25 mouse cellular contexts compared by ENCODE assay signal in genomic region chr1:76933460-76933859, GRCm38 (mm10).
"Had no signal": no experiment of that assay in that cellular context is flagged by ENCODE, and none has a peak within 500 bp of the region (broad histone marks: within the 10 kb centered on the region; RNA-seq: fewer than 3 reads in every experiment).

No protein-coding gene starts in this region.

- H3K36me3 ChIP-seq: heart, embryonic 13.5 days; heart, embryonic 15.5 days; hindbrain, embryonic 13.5 days; hindbrain, embryonic 15.5 days; kidney, embryonic 15.5 days; limb, embryonic 13.5 days; limb, embryonic 15.5 days had no signal

- DNase-seq: gastrocnemius, postnatal 14 days; gastrocnemius, postnatal 36 days; heart, adult 11 months; heart, adult 2 months; heart, postnatal 14 days; heart, postnatal 36 days; kidney, adult 11 months; kidney, adult 2 months; kidney, adult 9 months; kidney, postnatal 14 days; kidney, postnatal 36 days; layer of hippocampus, adult 9-11 months; layer of hippocampus, postnatal 36 days; left cerebral cortex, postnatal 4 days had no signal

- H3K27me3 ChIP-seq: heart, embryonic 13.5 days; heart, embryonic 15.5 days; hindbrain, embryonic 15.5 days; kidney, embryonic 15.5 days; limb, embryonic 13.5 days; limb, embryonic 15.5 days had no signal

- H3K9ac ChIP-seq: heart, embryonic 13.5 days; heart, embryonic 15.5 days; hindbrain, embryonic 13.5 days; hindbrain, embryonic 15.5 days; kidney, embryonic 15.5 days; limb, embryonic 13.5 days; limb, embryonic 15.5 days had no signal

- ATAC-seq: hindbrain, postnatal 0 days; intestine, embryonic 16.5 days had no signal

- H3K4me1 ChIP-seq: heart, embryonic 13.5 days; heart, embryonic 15.5 days; hindbrain, embryonic 13.5 days; hindbrain, embryonic 15.5 days; kidney, embryonic 15.5 days; limb, embryonic 13.5 days; limb, embryonic 15.5 days had no signal

- H3K27ac ChIP-seq: heart, adult 2 months; heart, embryonic 13.5 days; heart, embryonic 15.5 days; hindbrain, embryonic 13.5 days; hindbrain, embryonic 15.5 days; hindbrain, postnatal 0 days; kidney, embryonic 15.5 days; kidney, postnatal 0 days; limb, embryonic 13.5 days; limb, embryonic 15.5 days had no signal

- H3K9me3 ChIP-seq: heart, embryonic 13.5 days; heart, embryonic 15.5 days; hindbrain, embryonic 13.5 days; hindbrain, embryonic 15.5 days; kidney, embryonic 15.5 days; limb, embryonic 13.5 days; limb, embryonic 15.5 days had no signal

- H3K4me3 ChIP-seq: heart, adult 2 months; heart, embryonic 13.5 days; heart, embryonic 15.5 days; hindbrain, embryonic 13.5 days; hindbrain, embryonic 15.5 days; kidney, embryonic 15.5 days; limb, embryonic 13.5 days; limb, embryonic 15.5 days had no signal

- H3K4me2 ChIP-seq: heart, embryonic 11.5 days; heart, embryonic 13.5 days; heart, embryonic 15.5 days; hindbrain, embryonic 13.5 days; hindbrain, embryonic 15.5 days; kidney, embryonic 15.5 days; limb, embryonic 13.5 days; limb, embryonic 15.5 days had no signal
